Mouse (Mus musculus) olfactory bulb, adult 2 months (tissue): ENCODE measurements around the gene Klc2.

Experiments
- CTCF ChIP-seq: fragments of 200-500 bp; IDR thresholded peaks from 2 replicates; pipeline ENCODE4 v1.5.1; 2012; ENCODE audit warnings: low read depth, mild to moderate bottlenecking, low read length, moderate library complexity; ENCODE audit not compliant: insufficient read depth
- POLR2A ChIP-seq: fragments of 200-500 bp; IDR thresholded peaks from 2 replicates; pipeline ENCODE4 v1.6.1; 2012; ENCODE audit warnings: mild to moderate bottlenecking, low read depth, low read length, moderate library complexity; ENCODE audit not compliant: insufficient read depth

DNA sequence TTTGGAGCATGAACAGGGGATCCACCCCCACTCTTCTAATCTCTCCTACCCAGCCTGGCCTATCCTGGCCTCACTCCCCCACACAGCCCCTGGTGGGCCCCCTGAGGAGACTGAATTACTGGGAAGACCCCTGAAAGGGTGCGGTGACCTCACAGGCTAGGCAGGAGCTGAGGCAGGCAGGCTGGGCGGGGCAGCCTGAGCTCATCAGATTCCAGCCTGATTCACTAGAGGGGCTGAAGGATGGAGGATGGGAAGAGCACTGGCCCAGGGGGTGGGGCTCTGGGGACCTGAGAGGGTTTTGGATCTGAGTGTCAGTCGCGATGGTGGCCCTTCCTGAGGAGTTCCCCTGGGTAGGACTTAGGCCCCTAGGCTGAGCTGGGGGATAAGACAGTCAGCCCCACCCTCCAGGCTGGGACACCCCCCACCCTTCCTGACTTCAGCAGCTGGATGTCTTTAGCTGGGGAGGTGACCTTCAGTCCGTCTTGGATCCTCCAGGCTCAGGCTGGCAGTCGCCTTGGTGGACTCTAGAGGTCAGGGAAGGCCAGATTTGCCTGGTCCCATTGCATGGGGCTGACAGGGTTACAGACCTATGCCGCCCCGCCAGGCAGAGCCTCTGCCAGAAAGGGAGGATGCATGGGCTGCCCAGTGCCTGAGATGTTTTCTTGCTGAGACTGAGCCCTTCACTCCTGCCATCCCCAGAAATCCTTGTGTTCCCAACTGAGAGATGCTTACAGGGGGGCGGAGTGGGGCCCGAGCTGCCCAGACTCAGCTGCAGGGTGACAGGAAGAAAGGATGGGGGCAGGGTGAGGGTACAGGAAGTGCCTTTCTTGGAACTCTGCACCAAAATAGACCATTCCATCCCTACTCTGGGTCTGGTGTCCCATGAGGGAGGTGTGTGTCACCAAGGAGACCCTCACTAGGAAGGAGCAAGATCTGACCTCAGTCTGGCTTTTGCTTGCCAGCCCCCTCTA lies 59.3 kb downstream of the Klc2 start:
- no peak for TF ChIP-seq CTCF
- TF ChIP-seq POLR2A: no peak
